Mouse (Mus musculus): Measurements from ENCODE around the gene Sirpa. TPM values are rescaled to one million over a fixed set of nuclear protein-coding genes. Genes with fewer than 3 reads are reported as not detected.
A peak's percentile ranks its signal among the peaks of the same experiment; 100 is the strongest.

The Sirpa gene
- polyA plus RNA-seq, 1 experiment: 16.0 TPM

DNA sequence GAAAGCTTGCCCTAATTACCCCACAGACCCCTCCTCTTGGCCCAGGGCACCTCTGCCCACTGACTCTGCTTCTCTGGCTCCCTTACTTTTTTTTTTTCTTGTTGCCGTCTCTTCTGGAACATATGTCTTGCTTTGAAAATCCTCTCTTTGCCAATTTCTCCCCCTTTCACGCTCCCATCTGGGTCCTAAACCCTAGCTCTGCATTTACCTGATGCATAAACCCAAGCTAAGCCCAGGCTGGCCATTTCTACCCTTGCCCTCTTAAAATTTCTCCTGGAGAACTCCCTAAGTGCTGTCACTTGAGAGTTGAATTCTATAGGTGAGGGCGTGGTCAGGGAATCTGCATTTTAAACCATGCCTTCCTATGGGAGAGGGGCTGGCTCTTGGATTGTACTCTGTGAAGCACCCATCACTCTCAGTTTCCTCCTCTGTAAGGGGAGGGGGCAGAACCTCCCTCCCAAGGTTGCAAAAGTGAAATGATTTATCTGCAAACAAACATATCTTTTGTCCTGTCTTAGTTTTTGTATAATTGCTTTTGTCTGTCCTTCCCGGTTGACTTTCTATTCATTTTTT, 18.8 kb upstream of the Sirpa start:
- no peaks in the 10 kb centered on the region for H3K4me1 ChIP-seq (ENCODE audit: control insufficient read depth, insufficient read depth, insufficient read length, low read length)
- no peak overlapping the region for H3K27ac ChIP-seq (ENCODE audit: insufficient read depth, low read depth, low read length)
- 27% methylated on average over 4 of the region's 4 CpGs for WGBS
- H3K36me3 ChIP-seq (ENCODE audit: control insufficient read depth, insufficient read depth, low read length): no peaks in the 10 kb centered on the region
- H3K4me3 ChIP-seq (ENCODE audit: low read depth, low read length): no peak overlapping the region
- no peak for TF ChIP-seq CTCF (IDR thresholded peaks at IDR 0.05; ENCODE audit: extremely low read depth, insufficient read length, insufficient replicate concordance, low read depth, low read length)
- TF ChIP-seq POLR2A (IDR thresholded peaks at IDR 0.05; ENCODE audit: low read depth, low read length): no peak
- H3K27me3 ChIP-seq (ENCODE audit: control insufficient read depth, insufficient read depth, low read length): no peaks in the 10 kb centered on the region; the same call in 1 of the 2 replicates

DNA sequence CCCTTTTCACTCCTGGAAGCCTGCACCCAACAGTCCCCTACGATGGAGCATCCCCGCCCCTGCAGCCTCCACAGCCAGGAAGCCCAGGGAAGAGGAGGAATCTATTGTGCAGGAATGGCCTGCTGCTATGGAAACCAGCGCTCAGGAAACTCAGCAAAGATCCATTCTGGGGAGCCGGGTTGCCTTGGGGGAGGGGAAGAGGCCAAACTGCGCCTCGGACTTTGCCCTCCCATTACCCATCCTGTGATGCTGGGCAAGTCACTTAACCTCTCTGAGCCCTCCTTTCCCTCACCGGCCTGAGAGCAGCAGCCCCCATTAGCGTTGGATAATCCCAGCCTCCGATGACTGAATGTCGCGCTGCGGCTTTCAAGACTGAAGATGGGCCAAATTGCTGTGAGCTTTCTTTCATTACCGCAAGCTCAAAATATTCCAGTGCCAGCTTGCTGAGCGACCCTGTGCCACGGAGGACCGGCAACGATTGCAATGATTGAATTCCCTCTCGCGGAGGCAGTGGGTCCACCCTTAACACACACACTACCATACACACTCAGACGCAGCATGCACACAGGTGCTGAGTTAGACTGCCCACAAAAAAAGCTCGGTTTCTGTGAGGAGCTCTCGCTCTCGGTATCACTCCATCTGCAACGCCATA, 18.1 kb upstream of the Sirpa start:
- Histone ChIP-seq H3K27ac (ENCODE audit: insufficient read depth, low read depth, low read length) (no peak overlapping the region), H3K27me3 (ENCODE audit: control insufficient read depth, insufficient read depth, low read length) (no peaks in the 10 kb centered on the region; the same call in 1 of the 2 replicates), H3K4me3 (ENCODE audit: low read depth, low read length) (peak overlapping the region; percentile 22), H3K4me1 (ENCODE audit: control insufficient read depth, insufficient read depth, insufficient read length, low read length) (no peaks in the 10 kb centered on the region), H3K36me3 (ENCODE audit: control insufficient read depth, insufficient read depth, low read length) (no peaks in the 10 kb centered on the region)
- 20% methylated on average over 24 of the region's 24 CpGs for WGBS
- TF ChIP-seq CTCF (IDR thresholded peaks at IDR 0.05; ENCODE audit: extremely low read depth, insufficient read length, insufficient replicate concordance, low read depth, low read length): no peak
- no peak for TF ChIP-seq POLR2A (IDR thresholded peaks at IDR 0.05; ENCODE audit: low read depth, low read length)

- Histone ChIP-seq H3K27ac (ENCODE audit: insufficient read depth, low read depth, low read length) (no peak overlapping the region), H3K36me3 (ENCODE audit: control insufficient read depth, insufficient read depth, low read length) (no peaks in the 10 kb centered on the region), H3K27me3 (ENCODE audit: control insufficient read depth, insufficient read depth, low read length) (no peaks in the 10 kb centered on the region; the same call in 1 of the 2 replicates), H3K4me3 (ENCODE audit: low read depth, low read length) (no peak overlapping the region), H3K4me1 (ENCODE audit: control insufficient read depth, insufficient read depth, insufficient read length, low read length) (no peaks in the 10 kb centered on the region)
- no peak for TF ChIP-seq CTCF (IDR thresholded peaks at IDR 0.05; ENCODE audit: extremely low read depth, insufficient read length, insufficient replicate concordance, low read depth, low read length)
- TF ChIP-seq POLR2A (IDR thresholded peaks at IDR 0.05; ENCODE audit: low read depth, low read length): no peak
- WGBS: 84% methylated on average over 4 of the region's 4 CpGs
Measured at GRCm38 (mm10) chr2:129575113-129575512, 17.5 kb upstream of the Sirpa start.

DNA sequence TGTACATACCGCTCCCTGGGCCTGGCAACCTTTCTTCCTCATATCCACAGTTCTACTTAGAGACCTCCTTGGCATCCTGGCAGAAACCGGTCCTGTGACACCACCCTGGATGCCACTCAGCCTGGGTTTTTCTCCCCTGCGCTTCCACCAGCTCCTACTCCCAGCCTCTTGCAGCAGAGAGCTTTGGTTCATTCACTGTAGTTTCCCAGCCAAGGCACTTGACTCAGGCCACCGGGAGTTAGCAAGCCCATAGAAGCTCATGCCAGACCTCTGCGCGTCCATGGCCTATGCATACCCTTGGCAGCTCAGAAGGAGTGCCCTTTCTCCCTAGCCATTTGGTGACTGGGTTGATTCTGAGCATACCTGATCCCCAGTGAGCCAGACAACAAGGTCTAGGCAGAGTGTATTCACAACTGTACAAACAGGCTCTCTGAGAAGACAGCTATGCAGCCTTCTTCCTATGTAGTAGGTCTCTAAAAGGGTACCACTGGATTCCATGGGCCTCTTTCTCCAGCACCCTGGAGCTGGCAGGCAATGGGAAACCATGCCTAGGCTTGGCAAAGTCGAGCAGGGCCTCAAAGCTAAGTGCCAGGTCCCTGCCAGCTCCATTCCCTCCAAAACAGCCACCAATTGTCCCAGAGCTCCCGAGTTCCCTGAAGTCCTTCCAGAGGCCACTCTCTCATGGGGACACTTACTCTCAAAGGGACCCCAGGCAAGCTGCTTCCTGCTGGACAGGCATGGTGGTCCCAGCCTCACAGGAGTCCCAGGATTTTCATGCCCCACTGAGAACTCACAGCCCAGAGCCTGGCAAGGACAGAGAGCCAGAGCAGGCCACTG, 15.8 kb upstream of the Sirpa start:
- 81% methylated on average over 8 of the region's 8 CpGs for WGBS
- Histone ChIP-seq H3K4me1 (ENCODE audit: control insufficient read depth, insufficient read depth, insufficient read length, low read length) (no peaks in the 10 kb centered on the region), H3K36me3 (ENCODE audit: control insufficient read depth, insufficient read depth, low read length) (no peaks in the 10 kb centered on the region), H3K4me3 (ENCODE audit: low read depth, low read length) (no peak overlapping the region), H3K27ac (ENCODE audit: insufficient read depth, low read depth, low read length) (no peak overlapping the region), H3K27me3 (ENCODE audit: control insufficient read depth, insufficient read depth, low read length) (no peaks in the 10 kb centered on the region; the same call in 1 of the 2 replicates)
- TF ChIP-seq POLR2A (IDR thresholded peaks at IDR 0.05; ENCODE audit: low read depth, low read length) (no peak), CTCF (IDR thresholded peaks at IDR 0.05; ENCODE audit: extremely low read depth, insufficient read length, insufficient replicate concordance, low read depth, low read length) (no peak)

DNA sequence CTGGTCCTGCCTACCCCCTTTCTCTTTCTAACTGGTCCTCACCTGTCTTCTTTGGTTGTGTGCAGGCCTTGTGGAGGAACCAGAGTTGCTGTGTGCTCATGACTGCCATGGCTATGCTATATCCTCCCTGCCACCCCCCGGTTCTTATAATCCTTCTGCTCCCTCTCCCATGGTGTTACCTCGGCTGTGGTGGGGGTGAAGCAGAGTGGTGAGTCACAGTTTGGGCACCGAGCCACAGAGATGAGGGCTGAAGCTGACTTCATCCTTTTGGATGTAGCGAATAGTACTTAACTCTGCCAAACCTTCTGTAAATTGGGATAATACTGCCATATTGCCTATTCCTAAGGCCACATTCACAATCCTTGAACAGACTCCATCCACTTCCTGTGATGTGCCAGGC, 12.0 kb upstream of the Sirpa start:
- Histone ChIP-seq H3K27ac (ENCODE audit: insufficient read depth, low read depth, low read length) (no peak overlapping the region), H3K36me3 (ENCODE audit: control insufficient read depth, insufficient read depth, low read length) (no peaks in the 10 kb centered on the region), H3K4me3 (ENCODE audit: low read depth, low read length) (no peak overlapping the region), H3K4me1 (ENCODE audit: control insufficient read depth, insufficient read depth, insufficient read length, low read length) (no peaks in the 10 kb centered on the region; the same call in 1 of the 2 replicates), H3K27me3 (ENCODE audit: control insufficient read depth, insufficient read depth, low read length) (no peaks in the 10 kb centered on the region)
- no peak for TF ChIP-seq POLR2A (IDR thresholded peaks at IDR 0.05; ENCODE audit: low read depth, low read length)
- TF ChIP-seq CTCF (IDR thresholded peaks at IDR 0.05; ENCODE audit: extremely low read depth, insufficient read length, insufficient replicate concordance, low read depth, low read length): no peak
- WGBS: 66% methylated on average over 4 of the region's 4 CpGs

- TF ChIP-seq CTCF (IDR thresholded peaks at IDR 0.05; ENCODE audit: extremely low read depth, insufficient read length, insufficient replicate concordance, low read depth, low read length): no peak
- TF ChIP-seq POLR2A (IDR thresholded peaks at IDR 0.05; ENCODE audit: low read depth, low read length): no peak
- no peaks in the 10 kb centered on the region for H3K27me3 ChIP-seq (ENCODE audit: control insufficient read depth, insufficient read depth, low read length)
- peaks cover 3% of the 10 kb centered on the region; the same call in 1 of the 2 replicates for H3K4me1 ChIP-seq (ENCODE audit: control insufficient read depth, insufficient read depth, insufficient read length, low read length)
- H3K4me3 ChIP-seq (ENCODE audit: low read depth, low read length): no peak overlapping the region
- no peaks in the 10 kb centered on the region for H3K36me3 ChIP-seq (ENCODE audit: control insufficient read depth, insufficient read depth, low read length)
- 39% methylated on average over 3 of the region's 3 CpGs for WGBS
- H3K27ac ChIP-seq (ENCODE audit: insufficient read depth, low read depth, low read length): no peak overlapping the region
Measured at GRCm38 (mm10) chr2:129581826-129582225, 10.8 kb upstream of the Sirpa start.

DNA sequence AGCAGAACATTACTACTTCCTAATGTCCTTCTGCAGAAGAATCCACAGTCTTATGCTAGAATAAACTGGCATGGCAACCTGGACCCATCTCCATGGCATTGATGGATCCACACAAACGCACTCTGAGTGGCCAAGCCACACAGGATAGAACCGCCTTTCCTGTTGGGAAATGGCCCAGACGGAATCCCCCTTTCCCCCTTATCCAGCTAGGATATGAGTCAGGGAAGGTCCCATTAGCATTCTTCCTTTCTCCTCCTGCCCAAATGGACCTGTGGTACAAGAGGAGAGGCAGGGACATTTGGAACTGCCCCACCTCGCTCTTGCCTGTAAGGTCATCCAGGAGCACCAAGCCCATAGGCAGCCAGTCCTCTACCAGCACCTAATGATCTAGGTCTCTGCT, 10.4 kb upstream of the Sirpa start:
- Histone ChIP-seq H3K36me3 (ENCODE audit: control insufficient read depth, insufficient read depth, low read length) (no peaks in the 10 kb centered on the region), H3K27ac (ENCODE audit: insufficient read depth, low read depth, low read length) (no peak overlapping the region), H3K27me3 (ENCODE audit: control insufficient read depth, insufficient read depth, low read length) (no peaks in the 10 kb centered on the region), H3K4me1 (ENCODE audit: control insufficient read depth, insufficient read depth, insufficient read length, low read length) (peaks cover 3% of the 10 kb centered on the region; the same call in 1 of the 2 replicates), H3K4me3 (ENCODE audit: low read depth, low read length) (no peak overlapping the region)
- 76% methylated on average over 4 of the region's 4 CpGs for WGBS
- TF ChIP-seq CTCF (IDR thresholded peaks at IDR 0.05; ENCODE audit: extremely low read depth, insufficient read length, insufficient replicate concordance, low read depth, low read length) (no peak), POLR2A (IDR thresholded peaks at IDR 0.05; ENCODE audit: low read depth, low read length) (no peak)
